Mouse (Mus musculus) mouse trophoblast stem cell (cell line): ENCODE data around the gene Lcn12.

Experiments
- in situ Hi-C, 2 experiments: fragments of 300-500 bp; cut with MseI, MboI; formaldehyde crosslinking; loops; 2 replicates in 1 of 2; 3 replicates in 1 of 2; pipeline ENCODE4 v1.15.1; 2025

Gene Lcn12

GRCm38 (mm10) chr2:25460551-25461309 is 33.0 kb downstream of the Lcn12 start, which contains the start of gene Paxx:
Paxx (minus strand) TSS chr2:25461094.
- in situ Hi-C loops, result no loop called here

- in situ Hi-C loops, result no loop called here
These were observed 33.6 kb downstream of the Lcn12 start for GRCm38 (mm10) chr2:25460135-25460534.

- in situ Hi-C loops, result no loop called here
These were observed 34.8 kb downstream of the Lcn12 start for GRCm38 (mm10) chr2:25458911-25459310.

GRCm38 (mm10) chr2:25457022-25457896 is 36.5 kb downstream of the Lcn12 start:
- in situ Hi-C loops, result no loop called here

- in situ Hi-C loops, result no loop called here
These were observed 37.3 kb downstream of the Lcn12 start, which contains the start of gene Clic3 for GRCm38 (mm10) chr2:25456205-25456953. Clic3 (plus strand) TSS chr2:25456838.

GRCm38 (mm10) chr2:25452951-25453350 is 40.8 kb downstream of the Lcn12 start:
- in situ Hi-C loops, result no loop called here

GRCm38 (mm10) chr2:25450853-25451647 is 42.7 kb downstream of the Lcn12 start:
- in situ Hi-C loops, result no loop called here

GRCm38 (mm10) chr2:25442682-25443081 is 51.0 kb downstream of the Lcn12 start:
- in situ Hi-C loops, result no loop called here

- in situ Hi-C loops, result no loop called here
These were observed 52.6 kb downstream of the Lcn12 start for GRCm38 (mm10) chr2:25441067-25441466.
